Mouse (Mus musculus) G1E (cell line): ENCODE data around the gene Cd8a.

Source experiments
- CTCF ChIP-seq: IDR thresholded peaks from 2 replicates; pipeline ENCODE4 v1.5.1; 2012; ENCODE audit warnings: low read depth, low read length, inconsistent platforms, mixed read lengths
- POLR2AphosphoS5 ChIP-seq: IDR thresholded peaks from 2 replicates; pipeline ENCODE4 v1.6.1; 2012; ENCODE audit warnings: low read depth, low read length, inconsistent platforms; ENCODE audit not compliant: insufficient replicate concordance

DNA sequence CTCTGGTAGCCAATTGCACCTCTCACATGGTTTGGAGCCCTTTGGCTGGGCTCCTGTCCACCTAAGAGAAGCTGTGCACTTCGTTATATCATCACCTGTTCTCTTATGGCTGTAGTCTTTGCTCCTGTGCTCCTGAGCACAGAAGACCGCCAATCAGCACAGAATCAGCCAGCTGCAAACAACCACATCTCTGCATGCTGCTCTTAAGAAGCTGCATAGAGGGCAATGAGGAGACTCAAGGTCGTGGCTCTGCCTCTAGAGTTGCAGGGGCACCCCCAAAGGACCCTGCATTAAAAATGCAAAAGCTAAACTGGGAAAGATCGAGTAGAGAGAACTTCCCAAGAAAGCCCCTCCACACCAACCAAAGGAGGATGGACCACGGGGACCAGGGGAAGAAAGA lies 12.5 kb upstream of the Cd8a start:
- TF ChIP-seq CTCF: no peak
- TF ChIP-seq POLR2AphosphoS5: no peak
